Mouse (Mus musculus): ENCODE measurements around the gene Cpd.

The Cpd gene

DNA sequence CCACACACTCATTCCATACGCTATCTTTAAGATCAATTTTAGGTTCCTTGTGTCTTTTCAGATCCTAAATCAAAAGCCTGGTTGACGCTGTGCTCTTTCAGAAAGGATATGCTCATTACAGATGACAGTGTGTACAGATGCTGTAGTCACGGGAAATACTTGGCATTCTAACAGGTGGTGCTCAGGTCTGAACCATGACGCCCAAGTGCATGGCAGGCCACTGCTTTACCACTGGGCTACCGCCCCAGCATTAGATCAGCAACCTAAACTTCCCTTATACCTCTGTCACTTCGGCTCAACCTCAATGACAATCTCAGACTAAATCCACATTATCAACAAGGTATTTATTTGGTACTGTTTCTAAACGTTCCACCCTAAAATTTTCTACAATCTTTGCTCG is 71.3 kb downstream of the Cpd start:
- in situ Hi-C loops (cut with MboI), result no loop called here

DNA sequence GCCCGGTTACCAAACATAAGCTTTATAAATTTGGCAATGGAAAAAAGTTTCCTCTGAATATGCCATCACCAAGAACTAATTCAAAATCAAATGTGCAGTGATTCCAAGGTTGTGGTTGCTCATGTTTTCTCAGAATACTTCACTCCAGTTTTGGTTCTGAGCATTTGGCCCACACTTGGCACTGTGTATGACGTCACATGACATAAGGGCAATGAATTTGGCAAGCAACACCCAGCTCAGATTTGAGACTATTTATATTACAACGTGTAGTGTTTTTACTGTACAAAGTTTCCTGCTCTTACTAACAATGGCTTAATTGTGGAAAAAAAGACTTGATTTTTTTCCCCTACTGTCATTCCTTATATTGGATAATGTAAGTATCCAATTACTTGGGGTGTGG is 73.0 kb downstream of the Cpd start:
- in situ Hi-C loops (cut with MboI), result no loop called here

DNA sequence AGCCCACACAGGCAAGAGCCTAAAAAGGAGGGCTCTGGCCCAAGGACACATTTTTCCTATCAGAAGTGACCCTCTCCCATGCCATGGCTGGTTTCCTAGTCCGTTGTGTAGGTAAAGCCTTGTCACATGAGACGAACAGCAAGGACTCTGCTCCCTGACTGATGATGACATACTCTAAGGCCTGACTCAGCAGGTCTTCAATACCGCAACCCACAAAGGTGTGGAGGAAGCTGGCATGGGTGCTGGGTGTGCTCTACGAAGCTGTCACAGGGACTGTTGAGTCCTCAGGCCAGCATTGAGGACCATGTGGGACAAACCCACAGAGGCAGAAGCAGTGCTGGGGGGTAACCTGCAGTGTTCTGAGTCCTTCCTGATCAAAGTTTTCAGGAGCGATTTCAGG is 76.3 kb downstream of the Cpd start:
- in situ Hi-C loops (cut with MboI), result no loop called here

DNA sequence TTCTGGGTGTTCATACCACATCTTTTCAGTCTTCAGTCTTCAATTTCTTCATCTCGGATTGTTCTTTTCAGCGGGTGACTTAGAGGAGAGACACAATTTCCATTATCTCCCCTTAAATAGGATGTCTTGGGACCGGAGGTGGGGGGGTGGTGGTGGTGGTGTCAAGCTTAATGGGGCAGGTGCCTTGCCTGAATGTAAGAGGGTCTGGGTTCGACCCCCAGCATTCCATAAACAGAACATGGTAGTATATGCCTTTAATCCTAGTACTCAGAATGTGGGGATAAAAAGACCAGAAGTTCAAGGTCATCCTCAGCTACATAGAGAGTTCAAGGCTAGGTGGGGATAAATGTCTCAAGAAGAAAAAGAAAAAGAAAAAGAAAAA is 83.1 kb downstream of the Cpd start:
- in situ Hi-C loops (cut with MboI), result no loop called here

DNA sequence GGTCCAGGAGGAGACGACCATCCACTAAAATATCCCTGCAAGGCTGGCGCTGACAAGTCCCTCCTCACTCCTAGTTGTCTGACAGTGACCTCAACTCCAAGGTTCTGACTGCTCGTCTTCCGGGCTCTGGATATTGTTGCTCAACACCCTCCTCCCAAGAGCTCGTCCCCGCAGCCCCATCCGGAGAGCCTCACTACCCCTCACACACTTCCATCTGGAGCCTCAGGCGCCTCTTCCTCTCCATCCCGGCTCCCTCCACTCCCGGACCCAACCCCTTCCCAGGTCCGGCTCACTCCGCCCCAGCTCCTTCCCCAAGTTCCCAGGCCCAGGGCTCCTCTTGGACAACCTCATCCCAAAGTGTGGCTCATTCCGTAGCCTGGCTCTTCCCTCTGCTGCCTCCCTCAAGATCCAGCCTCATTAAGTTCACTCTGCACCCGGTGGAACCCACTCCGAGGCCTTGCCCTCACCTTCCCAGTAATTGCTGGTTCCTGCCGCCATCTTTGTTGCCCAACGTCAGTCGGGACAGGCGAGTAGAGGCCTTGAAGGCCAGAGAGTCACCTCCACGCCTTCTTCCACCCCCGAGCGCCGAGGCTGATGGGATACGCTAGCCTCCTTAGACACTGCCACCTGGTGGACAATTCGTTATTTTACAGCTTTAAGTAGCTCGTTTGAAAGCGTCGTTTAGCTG is 83.6 kb downstream of the Cpd start, which contains the start of gene Gosr1:
TSS of gene Gosr1 (minus strand) at position 527 of the 688 bp plus-strand sequence.
- in situ Hi-C loops (cut with MboI), result no loop called here

DNA sequence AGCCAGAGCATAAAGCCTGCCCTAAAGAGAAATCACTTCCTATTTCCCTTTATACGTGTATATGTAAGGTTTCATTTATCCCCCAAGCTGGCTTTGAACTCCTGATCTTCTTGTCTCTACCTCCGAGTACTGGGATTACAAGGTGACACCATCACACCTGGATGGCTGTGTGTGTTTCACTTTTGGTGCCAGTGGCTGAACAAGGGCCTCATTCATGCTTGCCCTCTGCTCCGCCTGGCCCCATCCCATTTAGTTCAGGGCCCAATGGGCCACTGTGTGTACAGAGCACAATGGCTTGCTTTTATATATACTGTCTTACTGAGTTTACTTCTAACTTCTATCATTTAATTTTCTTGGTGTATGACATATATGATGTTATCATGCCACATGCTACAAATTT is 94.5 kb downstream of the Cpd start:
- in situ Hi-C loops (cut with MboI), result no loop called here

DNA sequence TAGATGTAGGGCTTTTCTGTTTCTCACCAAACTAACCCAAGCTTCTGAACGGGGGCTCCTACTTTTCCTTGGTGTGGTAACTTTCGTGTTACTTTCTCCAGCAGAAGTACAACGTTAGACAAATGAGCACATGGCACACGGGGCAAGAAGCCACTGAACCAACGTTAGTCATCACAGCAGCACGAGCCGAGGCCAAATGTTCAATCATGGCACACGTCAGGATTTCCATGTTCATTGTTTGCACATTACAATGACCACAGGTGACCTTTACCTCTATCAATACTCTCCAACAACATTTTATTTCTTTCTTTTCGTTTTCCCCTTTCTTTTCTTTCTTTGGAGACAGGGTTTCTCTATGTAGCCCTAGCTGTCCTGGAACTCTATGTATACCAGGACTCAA is 98.0 kb downstream of the Cpd start:
- in situ Hi-C loops (cut with MboI), result no loop called here

DNA sequence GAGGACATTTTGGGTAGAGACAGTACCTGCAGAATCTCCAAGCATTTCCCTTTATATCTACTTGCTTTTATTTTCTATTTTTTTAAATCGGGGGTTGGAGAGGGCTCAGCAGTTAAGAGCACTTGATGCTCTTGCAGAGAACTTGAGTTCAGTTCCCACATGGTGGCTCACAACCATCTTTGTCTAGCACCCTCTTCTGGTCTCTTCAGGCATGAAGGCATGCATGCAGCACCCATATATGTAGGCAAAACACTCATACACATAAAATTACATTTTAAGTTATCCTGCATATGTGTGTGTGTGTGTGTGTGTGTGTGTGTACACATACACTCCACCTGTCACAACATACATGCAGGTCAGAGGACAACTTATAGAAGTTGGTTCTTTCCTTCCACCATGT is 100.9 kb downstream of the Cpd start:
- in situ Hi-C loops (cut with MboI), result no loop called here

DNA sequence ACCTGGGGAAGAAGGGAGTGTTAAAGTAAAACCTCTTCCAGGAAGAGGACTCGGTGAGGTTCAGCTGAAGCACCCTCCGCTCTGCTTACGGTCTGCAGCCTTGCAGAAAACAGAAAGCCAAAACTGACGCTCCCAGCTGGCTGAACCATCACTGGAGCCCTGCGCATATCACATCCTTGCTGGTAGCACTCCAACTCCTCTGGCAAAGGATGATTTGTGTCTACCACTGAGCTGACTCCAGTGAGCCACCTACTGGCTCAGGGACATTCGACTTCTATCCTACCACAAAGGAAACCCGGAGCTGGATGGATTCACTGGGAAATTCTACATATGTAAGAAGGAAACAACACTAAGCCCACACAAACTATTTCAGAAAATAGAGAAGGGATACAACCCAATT is 102.3 kb downstream of the Cpd start:
- in situ Hi-C loops (cut with MboI), result no loop called here

DNA sequence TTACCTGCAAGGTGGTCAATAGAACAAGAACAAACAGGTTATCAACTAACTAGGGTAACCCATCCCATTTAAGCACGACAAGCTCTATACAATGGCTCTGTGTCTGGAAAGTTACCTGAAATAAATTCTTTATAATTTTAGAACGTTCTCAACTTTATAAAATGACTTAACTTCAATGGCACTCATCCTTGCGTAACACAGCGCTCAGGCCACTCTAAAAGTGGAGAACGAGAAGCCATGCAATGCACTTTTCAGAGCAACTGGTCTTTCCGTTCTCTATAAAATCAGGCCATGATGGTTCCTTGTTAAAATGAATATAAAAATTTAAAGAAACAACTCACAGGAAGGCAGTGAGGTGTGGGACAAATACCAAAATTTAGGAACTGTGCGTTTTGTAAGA is 104.3 kb downstream of the Cpd start:
- in situ Hi-C loops (cut with MboI), result no loop called here

DNA sequence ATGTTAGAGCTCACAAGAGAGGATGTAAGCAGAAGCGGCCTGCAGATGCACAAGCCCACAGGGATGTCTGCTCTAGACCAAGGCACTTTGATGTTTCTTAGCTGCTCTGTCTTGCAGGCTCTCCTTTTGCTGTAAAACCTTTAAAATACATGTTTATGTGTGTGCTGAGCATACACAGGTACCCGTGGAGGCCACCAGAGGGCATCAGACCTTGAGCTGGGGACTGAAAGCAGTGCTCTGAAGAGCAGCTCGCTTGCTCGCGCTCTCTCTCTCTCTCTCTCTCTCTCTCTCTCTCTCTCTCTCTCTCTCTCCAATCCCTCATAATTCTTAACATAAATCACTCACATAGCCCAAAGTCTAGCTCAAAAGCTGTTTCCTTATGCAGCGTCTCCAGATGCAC is 107.7 kb downstream of the Cpd start:
- in situ Hi-C loops (cut with MboI), result no loop called here

DNA sequence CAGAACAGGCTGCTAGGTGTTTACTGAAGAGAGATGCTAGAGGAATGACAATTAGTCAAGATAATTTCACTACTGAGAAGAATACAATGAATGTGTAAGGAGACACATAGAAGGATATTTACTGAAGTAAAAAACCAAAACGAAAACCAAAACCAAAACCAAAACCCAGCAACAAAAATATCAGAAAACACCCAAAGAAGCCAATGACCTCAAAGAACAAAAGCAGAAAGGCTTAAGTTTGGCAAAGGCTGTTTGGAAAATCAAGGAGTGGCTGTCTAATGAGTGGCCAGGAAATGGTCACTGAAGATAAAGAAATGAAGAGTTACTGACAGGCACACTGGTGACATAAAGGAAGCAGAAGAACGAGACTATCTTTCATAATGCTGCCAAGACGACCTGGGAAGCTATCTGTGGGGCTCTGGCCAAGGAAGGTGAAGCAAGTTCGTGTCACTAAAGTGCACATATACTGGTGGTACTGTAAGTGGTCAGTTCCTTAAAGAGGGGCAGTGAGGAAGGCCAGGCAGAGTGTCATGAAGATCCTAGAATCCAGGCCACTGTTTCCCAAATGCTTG is 111.0 kb downstream of the Cpd start:
- in situ Hi-C loops (cut with MboI), result no loop called here

DNA sequence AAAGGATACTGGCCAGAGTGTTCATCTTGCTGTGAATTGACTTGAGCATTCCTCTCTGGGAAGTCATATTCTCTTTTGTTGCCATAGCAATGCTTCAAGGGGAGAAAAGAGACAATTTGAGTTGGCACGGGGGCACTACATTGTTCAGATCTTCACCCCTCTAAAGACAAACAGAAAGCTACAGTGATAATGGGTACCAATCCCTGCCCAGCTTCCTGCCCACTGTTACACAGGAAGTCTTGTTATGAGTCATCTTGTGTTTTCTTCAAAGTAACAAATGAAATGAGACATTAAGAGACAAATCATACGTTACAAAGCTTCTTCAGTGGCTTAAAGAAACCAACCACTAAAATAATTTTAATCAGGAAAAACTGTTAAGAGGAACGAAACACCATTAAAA is 112.3 kb downstream of the Cpd start:
- in situ Hi-C loops (cut with MboI), result no loop called here

DNA sequence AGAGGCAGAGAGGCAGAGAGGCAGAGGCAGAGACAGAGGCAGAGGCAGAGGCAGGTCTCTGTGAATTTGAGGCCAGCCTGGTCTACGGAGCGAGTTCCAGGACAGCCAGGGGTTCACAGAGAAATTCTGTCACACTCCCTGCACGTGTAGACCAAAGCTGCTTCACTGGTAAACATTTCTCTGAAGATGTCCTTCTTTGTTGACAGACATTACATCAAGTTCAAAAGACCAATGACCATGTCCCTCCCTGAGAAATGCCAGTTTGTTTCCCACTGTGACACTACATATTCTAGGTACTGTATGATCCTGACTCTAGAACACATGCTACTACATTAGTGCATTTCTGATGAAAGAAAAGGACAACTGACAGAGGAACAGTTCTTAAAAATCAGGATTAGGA is 116.2 kb downstream of the Cpd start:
- in situ Hi-C loops (cut with MboI), result no loop called here
